Mouse (Mus musculus): ENCODE data around the gene Myo1d. TPM values are rescaled to one million over a fixed set of nuclear protein-coding genes. Genes with fewer than 3 reads are reported as not detected.

The Myo1d gene
- polyA plus RNA-seq (2015; fragmentation: Nextera tagmentation; extraction: Ambion mirVana): 15.8 and 19.1 TPM in 2 replicates

DNA sequence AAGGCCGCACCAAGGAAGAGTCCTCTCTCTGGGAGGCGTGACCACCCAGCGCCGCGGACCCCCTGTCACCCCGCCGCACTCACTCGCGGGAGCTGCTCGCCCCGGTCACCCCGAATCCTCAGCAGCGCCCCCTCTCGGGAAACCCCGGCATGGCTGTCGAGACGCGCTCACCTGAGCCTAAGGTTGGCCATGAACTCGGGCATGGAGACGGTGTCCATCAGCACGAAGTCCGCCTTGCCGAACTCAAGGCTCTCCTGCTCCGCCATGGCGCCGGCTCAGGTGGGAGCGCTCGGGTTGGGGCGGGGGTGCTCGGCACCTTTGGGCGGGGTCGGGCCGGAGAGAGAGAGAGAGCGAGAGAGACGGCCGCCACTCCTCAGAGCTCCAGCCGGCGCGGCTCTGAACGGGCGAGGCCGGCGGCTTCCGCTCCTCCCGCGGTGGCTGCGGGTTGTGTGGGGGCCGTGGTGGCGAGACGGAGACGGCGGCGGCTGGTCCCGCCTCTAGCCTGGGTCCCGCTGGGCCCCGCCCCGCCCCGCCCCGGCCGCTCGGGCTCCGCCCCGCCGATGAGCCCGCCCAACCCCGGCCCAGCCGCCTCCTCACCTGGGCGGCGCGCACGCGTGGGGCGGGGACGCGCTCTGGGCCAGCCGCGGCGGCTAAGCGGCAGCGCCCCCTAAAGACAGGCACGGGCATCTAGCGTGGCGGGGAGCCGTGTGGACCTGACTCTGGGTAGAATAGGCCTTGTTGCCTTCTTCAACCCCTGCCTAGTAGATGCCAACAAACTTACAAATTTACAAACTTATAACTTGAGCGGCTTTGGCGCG, at the start of gene Myo1d:
Gene Myo1d (minus strand): TSS at position 499 of the 818 bp plus-strand sequence.
- no peaks in the 10 kb centered on the region for H3K36me3 ChIP-seq (ENCODE audit: insufficient read depth, low read length)
- WGBS: 1% methylated on average over 57 of the region's 87 CpGs
- ATAC-seq (ENCODE audit: low FRiP score, low TSS enrichment): peak; percentile 96

DNA sequence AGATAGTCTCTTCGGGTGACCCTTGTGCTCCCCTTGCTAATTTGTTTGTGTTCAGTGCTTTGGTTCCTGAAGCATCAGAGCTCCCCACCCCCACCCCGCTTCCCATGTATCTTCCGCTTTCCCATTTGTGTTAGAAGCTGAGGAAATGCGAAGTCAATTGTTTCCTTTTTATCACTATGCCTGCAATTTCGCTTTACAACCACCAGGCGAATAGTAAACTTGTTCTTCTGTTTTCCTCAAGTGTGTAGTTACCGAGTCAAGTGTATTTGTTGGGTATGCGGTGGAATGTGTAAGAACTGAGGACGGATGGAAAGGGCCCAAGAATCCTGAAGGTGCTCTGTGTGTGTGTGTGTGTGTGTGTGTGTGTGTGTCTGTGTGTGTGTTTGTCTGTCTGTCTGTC, 42.0 kb upstream of the Myo1d start:
- no peak overlapping the region for H3K4me2 ChIP-seq (replicated peaks; ENCODE audit: low read depth, low read length)
- 75% methylated on average over 9 of the region's 9 CpGs for whole genome bisulfite sequencing
- no peak overlapping the region for H3K9ac ChIP-seq (replicated peaks; ENCODE audit: low read length)
- H3K27me3 ChIP-seq (ENCODE audit: insufficient read depth, low read length): no peaks in the 10 kb centered on the region
- H3K4me1 ChIP-seq (ENCODE audit: insufficient read depth, low read length): peaks cover 11% of the 10 kb centered on the region
- no peaks in the 10 kb centered on the region for H3K9me3 ChIP-seq (ENCODE audit: low read length)
- no peak for ATAC-seq (ENCODE audit: low FRiP score, low TSS enrichment)
- H3K27ac ChIP-seq (ENCODE audit: low read length): 0 out of 2 replicates have a peak overlapping the region, but pooled peaks have one; percentile 20
- H3K4me3 ChIP-seq (ENCODE audit: low read length): no peak overlapping the region
- H3K36me3 ChIP-seq (ENCODE audit: insufficient read depth, low read length): peaks cover 22% of the 10 kb centered on the region

More for the DNA sequence above, at the start of gene Myo1d:
- peak within 1 kb of the TSS; percentile 75 for H3K9ac ChIP-seq (replicated peaks; ENCODE audit: low read length)
- peaks cover 9% of the 10 kb centered on the region; the same call in 1 of the 2 replicates for H3K4me1 ChIP-seq (ENCODE audit: insufficient read depth, low read length)
- no peaks in the 10 kb centered on the region for H3K9me3 ChIP-seq (ENCODE audit: low read length)
- peak within 1 kb of the TSS; percentile 77 for H3K27ac ChIP-seq (ENCODE audit: low read length)
- no peaks in the 10 kb centered on the region for H3K27me3 ChIP-seq (ENCODE audit: insufficient read depth, low read length)
- peak within 1 kb of the TSS; percentile 75 for H3K4me3 ChIP-seq (ENCODE audit: low read length)
- peak within 1 kb of the TSS; percentile 82 for H3K4me2 ChIP-seq (replicated peaks; ENCODE audit: low read depth, low read length)

DNA sequence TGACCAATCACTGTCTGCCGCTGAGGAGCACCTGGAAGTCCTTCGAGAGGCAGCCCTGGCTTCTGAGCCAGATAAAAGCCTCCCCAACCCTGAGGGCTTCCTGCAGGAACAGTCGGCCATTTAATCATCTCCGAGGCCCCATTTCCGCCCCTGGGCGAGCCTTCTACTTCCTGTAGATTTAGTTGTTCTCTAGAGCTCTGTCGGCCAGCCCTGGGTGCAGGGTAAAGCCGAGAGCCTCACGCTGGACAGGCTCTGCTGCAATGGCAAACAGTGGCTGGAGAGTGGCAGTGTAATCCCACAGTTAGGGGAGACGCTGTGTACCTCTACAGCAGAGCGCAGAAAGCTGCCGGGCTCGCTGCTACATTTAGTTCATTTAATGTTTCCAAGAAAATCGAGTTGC, 41.5 kb upstream of the Myo1d start:
- Histone ChIP-seq H3K4me2 (replicated peaks; ENCODE audit: low read depth, low read length) (no peak overlapping the region), H3K4me1 (ENCODE audit: insufficient read depth, low read length) (peaks cover 11% of the 10 kb centered on the region), H3K36me3 (ENCODE audit: insufficient read depth, low read length) (peaks cover 22% of the 10 kb centered on the region), H3K27ac (ENCODE audit: low read length) (peak overlapping the region; percentile 20; the same call in 1 of the 2 replicates), H3K9ac (replicated peaks; ENCODE audit: low read length) (no peak overlapping the region), H3K27me3 (ENCODE audit: insufficient read depth, low read length) (no peaks in the 10 kb centered on the region), H3K9me3 (ENCODE audit: low read length) (no peaks in the 10 kb centered on the region), H3K4me3 (ENCODE audit: low read length) (no peak overlapping the region)
- WGBS: 56% methylated on average over 14 of the region's 14 CpGs
- ATAC-seq (ENCODE audit: low FRiP score, low TSS enrichment): no peak

DNA sequence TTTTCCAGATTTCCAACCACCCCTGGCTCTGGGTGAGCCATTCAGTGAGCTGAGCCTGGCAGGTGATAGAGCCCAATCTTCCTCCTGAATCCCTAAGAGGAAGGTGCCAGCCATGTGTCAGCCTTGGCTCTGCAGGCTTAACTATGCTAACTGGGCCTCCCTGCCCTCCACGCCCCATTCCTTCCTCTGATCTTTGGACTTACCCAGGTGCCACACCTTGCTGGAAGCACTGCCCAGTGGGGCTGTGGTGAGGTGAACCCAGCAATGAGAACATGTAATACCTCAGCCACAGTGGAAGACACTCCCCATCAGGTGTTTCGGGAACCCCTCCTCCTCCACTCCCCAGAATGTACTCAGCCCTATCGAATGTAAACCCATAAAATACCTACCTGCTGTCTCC, 40.3 kb upstream of the Myo1d start:
- no peak overlapping the region for H3K4me2 ChIP-seq (replicated peaks; ENCODE audit: low read depth, low read length)
- no peak overlapping the region for H3K9ac ChIP-seq (replicated peaks; ENCODE audit: low read length)
- 84% methylated on average over 3 of the region's 3 CpGs for WGBS
- H3K36me3 ChIP-seq (ENCODE audit: insufficient read depth, low read length): peaks cover 32% of the 10 kb centered on the region
- peaks cover 11% of the 10 kb centered on the region for H3K4me1 ChIP-seq (ENCODE audit: insufficient read depth, low read length)
- H3K27ac ChIP-seq (ENCODE audit: low read length): no peak overlapping the region
- H3K4me3 ChIP-seq (ENCODE audit: low read length): no peak overlapping the region
- no peaks in the 10 kb centered on the region for H3K27me3 ChIP-seq (ENCODE audit: insufficient read depth, low read length)
- no peak for ATAC-seq (ENCODE audit: low FRiP score, low TSS enrichment)
- no peaks in the 10 kb centered on the region for H3K9me3 ChIP-seq (ENCODE audit: low read length)

DNA sequence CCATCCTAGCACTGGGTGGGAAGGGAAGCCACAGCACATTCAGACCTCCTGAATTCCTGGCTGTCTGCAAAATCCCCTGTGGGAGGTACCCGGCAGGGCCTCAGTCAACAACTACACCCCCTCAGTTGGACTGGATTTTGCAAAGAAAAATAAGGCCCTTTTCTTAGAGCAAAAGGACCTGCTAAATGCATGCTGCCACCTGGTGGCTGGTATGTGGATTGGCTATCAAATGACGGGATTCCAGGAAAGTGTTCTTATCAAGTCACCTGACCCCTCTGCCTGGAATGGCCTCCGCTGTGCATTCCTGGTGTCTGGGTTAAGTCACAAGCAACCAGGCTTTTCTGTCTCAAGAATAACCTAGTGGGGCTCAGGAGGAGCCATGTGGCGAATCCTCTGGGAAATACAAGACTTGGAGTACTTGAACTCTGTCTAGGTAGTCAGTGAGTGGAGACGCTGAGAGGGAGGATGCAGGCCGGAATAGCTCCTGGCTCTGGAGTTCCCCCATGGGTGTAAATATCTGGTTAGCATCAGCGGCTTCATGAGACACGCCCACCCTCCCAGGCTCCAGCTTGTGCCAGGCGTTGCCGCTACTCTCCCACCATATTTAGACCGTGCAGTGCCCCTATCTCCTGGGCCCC, 38.4 kb upstream of the Myo1d start:
- peak overlapping the region; percentile 37 for H3K27ac ChIP-seq (ENCODE audit: low read length)
- no peaks in the 10 kb centered on the region for H3K9me3 ChIP-seq (ENCODE audit: low read length)
- WGBS: 45% methylated on average over 11 of the region's 11 CpGs
- H3K4me2 ChIP-seq (replicated peaks; ENCODE audit: low read depth, low read length): no peak overlapping the region
- H3K36me3 ChIP-seq (ENCODE audit: insufficient read depth, low read length): peaks cover 47% of the 10 kb centered on the region
- peak; percentile 56 for ATAC-seq (ENCODE audit: low FRiP score, low TSS enrichment)
- H3K9ac ChIP-seq (replicated peaks; ENCODE audit: low read length): 0 out of 2 replicates have a peak overlapping the region, but pooled peaks have one; percentile 19
- H3K4me1 ChIP-seq (ENCODE audit: insufficient read depth, low read length): peaks cover 11% of the 10 kb centered on the region
- H3K27me3 ChIP-seq (ENCODE audit: insufficient read depth, low read length): no peaks in the 10 kb centered on the region
- H3K4me3 ChIP-seq (ENCODE audit: low read length): no peak overlapping the region

DNA sequence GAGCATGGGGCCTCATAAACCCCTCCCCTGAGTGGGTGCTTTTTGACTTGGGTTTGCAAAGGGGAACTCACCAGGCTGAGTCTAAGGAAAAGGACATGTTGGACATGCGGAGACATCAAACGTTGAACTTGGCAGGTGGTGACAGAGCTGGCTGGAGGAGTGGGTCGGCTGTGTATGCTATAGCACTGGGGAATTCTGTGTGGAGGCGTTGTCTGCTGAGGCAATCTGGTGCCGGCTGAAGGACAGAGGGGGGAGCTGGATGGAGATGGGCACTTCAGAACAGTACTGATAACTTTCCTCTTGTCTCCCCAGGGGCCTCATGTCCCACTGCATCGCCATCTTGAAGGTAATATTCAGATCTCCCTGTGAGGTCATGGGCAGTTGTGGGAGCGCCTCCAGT, 35.5 kb upstream of the Myo1d start:
- Histone ChIP-seq H3K27me3 (ENCODE audit: insufficient read depth, low read length) (no peaks in the 10 kb centered on the region), H3K27ac (ENCODE audit: low read length) (no peak overlapping the region), H3K4me1 (ENCODE audit: insufficient read depth, low read length) (peaks cover 18% of the 10 kb centered on the region), H3K36me3 (ENCODE audit: insufficient read depth, low read length) (peaks cover 47% of the 10 kb centered on the region), H3K9ac (replicated peaks; ENCODE audit: low read length) (no peak overlapping the region), H3K4me3 (ENCODE audit: low read length) (no peak overlapping the region), H3K9me3 (ENCODE audit: low read length) (no peaks in the 10 kb centered on the region), H3K4me2 (replicated peaks; ENCODE audit: low read depth, low read length) (no peak overlapping the region)
- WGBS: 79% methylated on average over 7 of the region's 7 CpGs
- no peak for ATAC-seq (ENCODE audit: low FRiP score, low TSS enrichment)

DNA sequence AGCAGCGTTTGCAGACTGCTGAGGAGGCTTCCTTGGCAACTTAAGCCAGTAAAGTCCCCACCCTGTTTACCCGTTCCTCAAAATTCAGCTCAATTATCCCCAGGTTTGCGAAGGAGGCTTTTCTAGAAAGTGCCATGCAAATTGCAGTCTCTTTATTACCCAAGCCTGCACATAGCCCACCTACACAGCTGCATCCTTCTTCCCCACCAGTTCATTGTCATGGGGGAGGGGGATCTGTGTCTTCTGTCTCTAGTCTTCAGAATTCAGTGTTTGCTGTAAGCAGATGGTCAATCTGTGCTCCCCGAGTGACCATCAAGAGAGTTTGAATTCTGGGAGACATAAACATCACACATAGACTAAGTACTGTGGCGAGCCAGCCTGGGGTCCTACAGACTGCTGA, 31.3 kb upstream of the Myo1d start:
- no peaks in the 10 kb centered on the region for H3K9me3 ChIP-seq (ENCODE audit: low read length)
- peak overlapping the region; percentile 74 for H3K4me2 ChIP-seq (replicated peaks; ENCODE audit: low read depth, low read length)
- H3K36me3 ChIP-seq (ENCODE audit: insufficient read depth, low read length): peaks cover 33% of the 10 kb centered on the region
- H3K4me3 ChIP-seq (ENCODE audit: low read length): peak overlapping the region; percentile 65
- H3K27me3 ChIP-seq (ENCODE audit: insufficient read depth, low read length): no peaks in the 10 kb centered on the region
- H3K27ac ChIP-seq (ENCODE audit: low read length): peak overlapping the region; percentile 78; the same call in 1 of the 2 replicates
- 11% methylated on average over 5 of the region's 5 CpGs for WGBS
- H3K9ac ChIP-seq (replicated peaks; ENCODE audit: low read length): peak overlapping the region; percentile 82
- H3K4me1 ChIP-seq (ENCODE audit: insufficient read depth, low read length): peaks cover 10% of the 10 kb centered on the region; the same call in 1 of the 2 replicates
- no peak for ATAC-seq (ENCODE audit: low FRiP score, low TSS enrichment)

DNA sequence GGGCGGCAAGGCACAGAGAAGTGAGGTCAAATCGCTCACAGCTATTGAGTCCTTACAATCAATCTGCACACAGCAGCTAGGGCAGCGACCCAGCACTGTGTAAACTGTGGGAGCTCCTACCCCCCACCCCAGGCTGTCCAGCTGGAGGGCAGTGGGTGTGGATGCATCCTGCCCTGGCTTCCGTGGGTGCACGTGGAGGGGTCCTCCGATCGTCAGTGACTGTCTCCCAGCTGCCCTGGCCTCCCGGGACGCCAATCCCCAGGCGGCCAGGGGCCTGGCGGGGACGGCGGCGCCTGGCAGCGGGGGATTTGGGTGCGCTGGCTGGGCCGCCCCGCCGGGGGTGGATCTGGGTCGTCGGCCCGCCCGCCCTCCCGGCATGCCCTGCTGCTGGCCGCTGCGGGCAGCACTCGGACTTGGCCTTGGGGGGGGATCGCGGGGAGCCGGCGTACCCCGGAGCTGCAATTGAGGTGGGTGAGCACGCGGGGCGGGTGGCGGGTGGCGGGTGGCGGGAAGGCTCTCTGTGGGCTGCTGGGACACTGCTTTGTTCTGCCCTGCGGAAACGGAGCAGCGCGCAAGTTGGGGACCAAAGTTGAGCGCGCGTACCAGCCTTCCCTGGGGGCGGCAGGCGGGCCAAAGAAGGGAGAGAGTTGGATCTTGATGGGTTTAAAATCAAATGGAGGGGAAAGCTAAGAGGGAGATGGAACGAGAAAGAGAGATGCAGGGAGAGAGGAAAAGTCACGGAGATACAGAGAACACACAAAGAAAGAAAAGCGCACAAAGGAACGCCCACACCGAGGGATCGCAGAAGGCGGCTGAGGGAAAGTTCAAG, 30.4 kb upstream of the Myo1d start, which contains the start of gene Tmem98:
Gene Tmem98 (plus strand): TSS at position 183 of the 829 bp plus-strand sequence.
- H3K27ac ChIP-seq (ENCODE audit: low read length): peak within 1 kb of the TSS; percentile 78
- peak within 1 kb of the TSS; percentile 74 for H3K4me2 ChIP-seq (replicated peaks; ENCODE audit: low read depth, low read length)
- ATAC-seq (ENCODE audit: low FRiP score, low TSS enrichment): peak; percentile 89
- peak within 1 kb of the TSS; percentile 65 for H3K4me3 ChIP-seq (ENCODE audit: low read length)
- peaks cover 10% of the 10 kb centered on the region; the same call in 1 of the 2 replicates for H3K4me1 ChIP-seq (ENCODE audit: insufficient read depth, low read length)
- H3K9ac ChIP-seq (replicated peaks; ENCODE audit: low read length): peak within 1 kb of the TSS; percentile 82
- peaks cover 24% of the 10 kb centered on the region for H3K36me3 ChIP-seq (ENCODE audit: insufficient read depth, low read length)
- peaks cover 2% of the 10 kb centered on the region for H3K9me3 ChIP-seq (ENCODE audit: low read length)
- under 1% methylated on average over 54 of the region's 54 CpGs for WGBS
- no peaks in the 10 kb centered on the region for H3K27me3 ChIP-seq (ENCODE audit: insufficient read depth, low read length)

DNA sequence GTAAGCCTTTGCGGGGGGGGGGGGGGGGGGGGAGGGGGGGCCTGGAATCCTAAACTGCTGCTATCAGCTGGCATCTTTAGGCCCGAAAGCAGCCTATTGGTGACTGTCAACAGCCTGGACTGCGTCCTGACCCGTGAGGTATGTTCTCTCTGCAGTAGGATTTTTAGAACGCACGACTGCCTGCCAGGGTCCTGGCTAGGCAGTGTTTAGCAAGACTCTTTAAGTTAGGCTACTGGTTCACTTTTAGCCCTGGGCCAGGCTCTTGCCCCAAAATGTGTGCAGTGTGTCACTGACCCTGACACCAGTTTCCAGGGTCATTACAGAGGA, 29.8 kb upstream of the Myo1d start:
- Histone ChIP-seq H3K9me3 (ENCODE audit: low read length) (peaks cover 6% of the 10 kb centered on the region), H3K36me3 (ENCODE audit: insufficient read depth, low read length) (peaks cover 21% of the 10 kb centered on the region), H3K4me2 (replicated peaks; ENCODE audit: low read depth, low read length) (peak overlapping the region; percentile 74), H3K9ac (replicated peaks; ENCODE audit: low read length) (peak overlapping the region; percentile 82), H3K27ac (ENCODE audit: low read length) (peak overlapping the region; percentile 78), H3K4me3 (ENCODE audit: low read length) (peak overlapping the region; percentile 65), H3K4me1 (ENCODE audit: insufficient read depth, low read length) (peaks cover 10% of the 10 kb centered on the region; the same call in 1 of the 2 replicates), H3K27me3 (ENCODE audit: insufficient read depth, low read length) (no peaks in the 10 kb centered on the region)
- WGBS: 19% methylated on average over 5 of the region's 6 CpGs
- peak; percentile 56 for ATAC-seq (ENCODE audit: low FRiP score, low TSS enrichment)

Measured in kidney, embryonic 16.5 days (tissue).